Mouse (Mus musculus) kidney, embryonic 14.5 days (tissue): ENCODE results near the gene Mink1. TPM values are rescaled to one million over a fixed set of nuclear protein-coding genes. Genes with fewer than 3 reads are reported as not detected.
"Not testable (repeated sequence)": the region's sequence is repeated elsewhere in the genome, so short reads cannot be mapped to it uniquely, and the experiment has no call there.

Source experiments
- ATAC-seq: fragments of 200-750 bp; cut with Nextera tagmentation; 2 replicates; pipeline ENCODE4 v1.8.0; 2017; ENCODE audit warnings: moderate number of reproducible peaks, mild to moderate bottlenecking, moderate TSS enrichment, moderate library complexity; ENCODE audit not compliant: low FRiP score, low TSS enrichment
- H3K27ac ChIP-seq: fragments of 300-500 bp; sonication (generic); 2 replicates; pipeline ENCODE4 v1.5.1; 2014; ENCODE audit warnings: low read depth, mild to moderate bottlenecking, low read length, moderate library complexity, mixed read lengths
- H3K27me3 ChIP-seq: fragments of 300-500 bp; sonication (generic); 2 replicates; pipeline ENCODE4 v1.6.1; 2014; ENCODE audit warnings: mild to moderate bottlenecking, low read length; ENCODE audit not compliant: control insufficient read depth, insufficient read depth
- H3K36me3 ChIP-seq: fragments of 300-500 bp; sonication (generic); 2 replicates; pipeline ENCODE4 v1.6.1; 2014; ENCODE audit warnings: low read length, mixed read lengths; ENCODE audit not compliant: control insufficient read depth, insufficient read depth
- H3K4me1 ChIP-seq: fragments of 300-500 bp; sonication (generic); 2 replicates; pipeline ENCODE4 v1.6.1; 2014; ENCODE audit warnings: low read length, mixed read lengths; ENCODE audit not compliant: control insufficient read depth, insufficient read depth
- H3K4me2 ChIP-seq: fragments of 300-500 bp; sonication (generic); replicated peaks from 2 replicates; pipeline ENCODE4 v1.6.1; 2014; ENCODE audit warnings: low read depth, mild to moderate bottlenecking, low read length
- H3K4me3 ChIP-seq: fragments of 300-500 bp; sonication (generic); 2 replicates; pipeline ENCODE4 v1.5.1; 2014; ENCODE audit warnings: mild to moderate bottlenecking, low read length
- H3K9ac ChIP-seq: fragments of 300-500 bp; sonication (generic); 2 replicates; pipeline ENCODE4 v1.6.1; 2014; ENCODE audit warnings: low read depth, mild to moderate bottlenecking, low read length, moderate library complexity
- H3K9me3 ChIP-seq: fragments of 300-500 bp; sonication (generic); 2 replicates; pipeline ENCODE4 v1.6.1; 2016; ENCODE audit warnings: low read length; ENCODE audit not compliant: control insufficient read depth
- WGBS: fragments of 180-500 bp; shearing (Covaris S2); extraction: QIAGEN DNeasy Blood & Tissue Kit; methylation state at CpG from one replicate; pipeline ENCODE4 v1.1.7; 2014; 5-methylcytosine and 5-hydroxymethylcytosine counted together
- polyA plus RNA-seq: library from polyadenylated mRNA; unstranded; fragments of >200 nt; fragmentation: Nextera tagmentation; extraction: Ambion mirVana; gene quantifications from 2 replicates; pipeline ENCODE4 v1.2.1, GENCODE M21; 2014

Mink1 gene
- polyA plus RNA-seq, result 14.7 and 21.0 TPM in 2 replicates

- peak; percentile 91 for ATAC-seq
- peak within 1 kb of the TSS; percentile 86 for H3K4me3 ChIP-seq
- H3K9ac ChIP-seq, result peak within 1 kb of the TSS; percentile 88
- peak within 1 kb of the TSS; percentile 92 for H3K27ac ChIP-seq
- peak within 1 kb of the TSS; percentile 88 for H3K4me2 ChIP-seq
- no peaks in the 10 kb centered on the region for H3K27me3 ChIP-seq
- 1% methylated on average over 38 of the region's 57 CpGs for WGBS
- H3K4me1 ChIP-seq, result peaks cover 25% of the 10 kb centered on the region; the same call in 1 of the 2 replicates
- no peaks in the 10 kb centered on the region for H3K36me3 ChIP-seq
- H3K9me3 ChIP-seq, result no peaks in the 10 kb centered on the region
Measured at GRCm38 (mm10) chr11:70562287-70562994, at the start of gene Mink1. Gene Mink1, plus strand, starts transcription at chr11:70562881.

- H3K9ac ChIP-seq, result no peak overlapping the region
- no peak overlapping the region for H3K4me3 ChIP-seq
- no peaks in the 10 kb centered on the region for H3K9me3 ChIP-seq
- H3K36me3 ChIP-seq, result no peaks in the 10 kb centered on the region
- no peak overlapping the region for H3K4me2 ChIP-seq
- 62% methylated on average over 11 of the region's 11 CpGs for WGBS
- H3K27me3 ChIP-seq, result no peaks in the 10 kb centered on the region
- 0 out of 2 replicates have a peak, but pooled peaks cover 8% of the 10 kb centered on the region for H3K4me1 ChIP-seq
- no peak for ATAC-seq
- no peak overlapping the region for H3K27ac ChIP-seq
Measured at GRCm38 (mm10) chr11:70513520-70513919, 49.2 kb upstream of the Mink1 start.

GRCm38 (mm10) chr11:70514288-70514687, 48.4 kb upstream of the Mink1 start, which contains the start of gene Vmo1:
Gene Vmo1, minus strand, starts transcription at chr11:70514616.
- Histone ChIP-seq H3K4me2 (no peak within 1 kb of the TSS), H3K4me1 (0 out of 2 replicates have a peak, but pooled peaks cover 8% of the 10 kb centered on the region), H3K27me3 (no peaks in the 10 kb centered on the region; the same call in 1 of the 2 replicates), H3K27ac (no peak within 1 kb of the TSS), H3K9ac (no peak within 1 kb of the TSS), H3K36me3 (no peaks in the 10 kb centered on the region), H3K4me3 (no peak within 1 kb of the TSS), H3K9me3 (no peaks in the 10 kb centered on the region)
- 80% methylated on average over 7 of the region's 7 CpGs for WGBS
- ATAC-seq, result no peak

- Histone ChIP-seq H3K4me3 (no peak overlapping the region), H3K27ac (no peak overlapping the region), H3K4me2 (no peak overlapping the region), H3K4me1 (peaks cover 10% of the 10 kb centered on the region; the same call in 1 of the 2 replicates), H3K27me3 (no peaks in the 10 kb centered on the region; the same call in 1 of the 2 replicates), H3K36me3 (no peaks in the 10 kb centered on the region), H3K9ac (no peak overlapping the region), H3K9me3 (no peaks in the 10 kb centered on the region)
- WGBS, result 20% methylated on average over 2 of the region's 2 CpGs
- no peak for ATAC-seq
Measured at GRCm38 (mm10) chr11:70516352-70516751, 46.3 kb upstream of the Mink1 start.

GRCm38 (mm10) chr11:70518436-70518835, 44.2 kb upstream of the Mink1 start:
- H3K4me1 ChIP-seq, result peaks cover 10% of the 10 kb centered on the region; the same call in 1 of the 2 replicates
- H3K4me3 ChIP-seq, result no peak overlapping the region
- ATAC-seq, result no peak
- H3K4me2 ChIP-seq, result no peak overlapping the region
- no peaks in the 10 kb centered on the region for H3K36me3 ChIP-seq
- no peak overlapping the region for H3K27ac ChIP-seq
- H3K9ac ChIP-seq, result no peak overlapping the region
- 59% methylated on average over 1 of the region's 1 CpGs for WGBS
- no peaks in the 10 kb centered on the region; the same call in 1 of the 2 replicates for H3K27me3 ChIP-seq
- H3K9me3 ChIP-seq, result no peaks in the 10 kb centered on the region

GRCm38 (mm10) chr11:70518923-70519322, 43.8 kb upstream of the Mink1 start, which contains the start of gene Gltpd2:
Gene Gltpd2, plus strand, starts transcription at chr11:70519196.
- Histone ChIP-seq H3K4me2 (peak within 1 kb of the TSS; percentile 45), H3K9me3 (no peaks in the 10 kb centered on the region), H3K9ac (peak within 1 kb of the TSS; percentile 57), H3K27me3 (no peaks in the 10 kb centered on the region; the same call in 1 of the 2 replicates), H3K4me1 (peaks cover 10% of the 10 kb centered on the region; the same call in 1 of the 2 replicates), H3K27ac (no peak within 1 kb of the TSS), H3K4me3 (peak within 1 kb of the TSS; percentile 31), H3K36me3 (no peaks in the 10 kb centered on the region)
- 83% methylated on average over 10 of the region's 10 CpGs for WGBS
- ATAC-seq, result no peak

GRCm38 (mm10) chr11:70520178-70520769, 42.4 kb upstream of the Mink1 start:
- Histone ChIP-seq H3K4me3 (peak overlapping the region; percentile 31), H3K4me1 (peaks cover 7% of the 10 kb centered on the region; the same call in 1 of the 2 replicates), H3K9me3 (no peaks in the 10 kb centered on the region), H3K36me3 (no peaks in the 10 kb centered on the region), H3K27me3 (no peaks in the 10 kb centered on the region; the same call in 1 of the 2 replicates), H3K27ac (peak overlapping the region; percentile 71), H3K9ac (peak overlapping the region; percentile 57), H3K4me2 (peak overlapping the region; percentile 45)
- ATAC-seq, result peak; percentile 60
- WGBS, result 11% methylated on average over 41 of the region's 41 CpGs

- not testable (repeated sequence) for H3K27ac ChIP-seq, H3K4me3 ChIP-seq, ATAC-seq, H3K9ac ChIP-seq, H3K4me2 ChIP-seq, H3K27me3 ChIP-seq, H3K9me3 ChIP-seq
- WGBS, result 84% methylated on average over 8 of the region's 8 CpGs
- H3K4me1 ChIP-seq, result peaks cover 12% of the 10 kb centered on the region
- H3K36me3 ChIP-seq, result peaks cover 20% of the 10 kb centered on the region
Measured at GRCm38 (mm10) chr11:70523306-70523989, 39.2 kb upstream of the Mink1 start.
